Mouse (Mus musculus): ENCODE results near the gene Gm10644.
A peak's percentile ranks its signal among the peaks of the same experiment; 100 is the strongest.

Gene Gm10644

GRCm38 (mm10) chr8:83897211-83897610, 57.8 kb downstream of the Gm10644 start:
- DNase-seq (ENCODE audit: low read depth): no peak

GRCm38 (mm10) chr8:83896461-83896860, 58.5 kb downstream of the Gm10644 start:
- DNase-seq (ENCODE audit: low read depth): no peak

- peak; percentile 42 for DNase-seq (ENCODE audit: low read depth)
Measured at GRCm38 (mm10) chr8:83895894-83896293, 59.1 kb downstream of the Gm10644 start.

GRCm38 (mm10) chr8:83893915-83894314, 61.1 kb downstream of the Gm10644 start:
- peak; percentile 57 for DNase-seq (ENCODE audit: low read depth)

- DNase-seq (ENCODE audit: low read depth): no peak
Measured at GRCm38 (mm10) chr8:83892061-83892460, 62.9 kb downstream of the Gm10644 start.

- no peak for DNase-seq (ENCODE audit: low read depth)
Measured at GRCm38 (mm10) chr8:83888409-83888808, 66.6 kb downstream of the Gm10644 start.
